Mouse (Mus musculus) gastrocnemius, postnatal 10 days (tissue): Measurements from ENCODE around the gene Tmem63b. TPM values are rescaled to one million over a fixed set of nuclear protein-coding genes. Genes with fewer than 3 reads are reported as not detected.

Experiments
- DNase-seq: peaks from one replicate; pipeline ENCODE4 v3.0.0; 2021; ENCODE audit warnings: mixed read lengths
- long read RNA-seq, 2 experiments: library from polyadenylated mRNA; stranded (forward); transcript quantifications; one replicate each; pipeline ENCODE4 v2.0.0; 2021
- total RNA-seq, 2 experiments: library from RNA; stranded (reverse); gene quantifications; 2 replicates each; pipeline ENCODE4 v1.2.3; 2021

Tmem63b gene
- 10 to 100 TPM; 55.0 to 58.2 TPM for total RNA-seq
- long read RNA-seq, experiment 1, transcript Tmem63b-201 (24 exons, 3,284 nt), result major isoform, 7 of 49 reads
- long read RNA-seq, experiment 1, partial matches to known transcripts, result 2 of 49 reads
- long read RNA-seq, experiment 1, other reads (novel, unspliced or antisense), result 40 of 49 reads
- long read RNA-seq, experiment 2, transcript Tmem63b-201 (24 exons, 3,284 nt), result major isoform, 6 of 45 reads
- long read RNA-seq, experiment 2, partial matches to known transcripts, result 14 of 45 reads
- long read RNA-seq, experiment 2, other reads (novel, unspliced or antisense), result 25 of 45 reads

GRCm38 (mm10) chr17:45686716-45687115 lies at the start of gene Tmem63b:
Gene Tmem63b, minus strand, starts transcription at chr17:45686905.
- DNase-seq, result no peak

GRCm38 (mm10) chr17:45735382-45736310 lies 48.9 kb upstream of the Tmem63b start:
- peak; percentile 90 for DNase-seq

- no peak for DNase-seq
Observed at GRCm38 (mm10) chr17:45734881-45735280, 48.2 kb upstream of the Tmem63b start.

- no peak for DNase-seq
Observed at GRCm38 (mm10) chr17:45734333-45734732, 47.6 kb upstream of the Tmem63b start.

GRCm38 (mm10) chr17:45733735-45734301 lies 47.1 kb upstream of the Tmem63b start, which contains the start of gene 1600014C23Rik:
Gene 1600014C23Rik, minus strand, starts transcription at chr17:45733844.
- DNase-seq, result peak; percentile 65

GRCm38 (mm10) chr17:45733038-45733734 lies 46.5 kb upstream of the Tmem63b start:
- no peak for DNase-seq

GRCm38 (mm10) chr17:45731172-45731864 lies 44.6 kb upstream of the Tmem63b start:
- DNase-seq, result peak; percentile 85

- no peak for DNase-seq
Observed at GRCm38 (mm10) chr17:45730696-45731095, 44.0 kb upstream of the Tmem63b start.

- DNase-seq, result no peak
Observed at GRCm38 (mm10) chr17:45729387-45729786, 42.7 kb upstream of the Tmem63b start.

GRCm38 (mm10) chr17:45727983-45728723 lies 41.4 kb upstream of the Tmem63b start:
- no peak for DNase-seq

- no peak for DNase-seq
Observed at GRCm38 (mm10) chr17:45727481-45727880, 40.8 kb upstream of the Tmem63b start.

GRCm38 (mm10) chr17:45726249-45726648 lies 39.5 kb upstream of the Tmem63b start:
- DNase-seq, result no peak

- no peak for DNase-seq
Observed at GRCm38 (mm10) chr17:45724574-45724921, 37.8 kb upstream of the Tmem63b start.

GRCm38 (mm10) chr17:45723732-45724573 lies 37.2 kb upstream of the Tmem63b start:
- peak; percentile 85 for DNase-seq

- DNase-seq, result peak; percentile 73
Observed at GRCm38 (mm10) chr17:45718323-45718722, 31.6 kb upstream of the Tmem63b start.

GRCm38 (mm10) chr17:45711525-45711924 lies 24.8 kb upstream of the Tmem63b start:
- no peak for DNase-seq

GRCm38 (mm10) chr17:45710407-45710806 lies 23.7 kb upstream of the Tmem63b start:
- no peak for DNase-seq

- no peak for DNase-seq
Observed at GRCm38 (mm10) chr17:45709829-45710228, 23.1 kb upstream of the Tmem63b start.

GRCm38 (mm10) chr17:45708179-45708578 lies 21.5 kb upstream of the Tmem63b start:
- DNase-seq, result no peak

- DNase-seq, result no peak
Observed at GRCm38 (mm10) chr17:45707376-45707775, 20.7 kb upstream of the Tmem63b start.
